Mouse (Mus musculus) bone marrow macrophage, adult 2 months (primary cell): ENCODE measurements around the gene Thumpd3.

ENCODE experiments used
- CTCF ChIP-seq: IDR thresholded peaks from 2 replicates; pipeline ENCODE4 v1.5.1; 2012; ENCODE audit warnings: low read depth, mild to moderate bottlenecking, low read length, moderate library complexity
- POLR2A ChIP-seq: IDR thresholded peaks from 2 replicates; pipeline ENCODE4 v1.6.1; 2012; ENCODE audit warnings: mild to moderate bottlenecking, low read depth, low read length, borderline replicate concordance

GRCm38 (mm10) chr6:113093206-113093605 is 47.2 kb downstream of the Thumpd3 start:
- TF ChIP-seq POLR2A: no peak
- no peak for TF ChIP-seq CTCF
